Mouse (Mus musculus) forebrain, embryonic 16.5 days (tissue): ENCODE results near the gene Fgf7. TPM values are rescaled to one million over a fixed set of nuclear protein-coding genes. Genes with fewer than 3 reads are reported as not detected.

Experiments used
- ATAC-seq: fragments of 200-750 bp; cut with Nextera tagmentation; 2 replicates; pipeline ENCODE4 v1.8.0; 2017; ENCODE audit warnings: mild to moderate bottlenecking, moderate library complexity
- H3K27ac ChIP-seq: fragments of 300-500 bp; sonication (generic); 2 replicates; pipeline ENCODE4 v1.5.1; 2014; ENCODE audit warnings: low read length, control low read depth
- H3K27me3 ChIP-seq: fragments of 300-500 bp; sonication (generic); replicated peaks from 2 replicates; pipeline ENCODE4 v1.6.1; 2014; ENCODE audit warnings: low read length; ENCODE audit not compliant: control insufficient read depth, insufficient read depth
- H3K36me3 ChIP-seq: fragments of 300-500 bp; sonication (generic); 2 replicates; pipeline ENCODE4 v1.6.1; 2014; ENCODE audit not compliant: control insufficient read depth, insufficient read depth
- H3K4me1 ChIP-seq: fragments of 300-500 bp; sonication (generic); replicated peaks from 2 replicates; pipeline ENCODE4 v1.6.1; 2014; ENCODE audit warnings: low read length; ENCODE audit not compliant: control insufficient read depth, insufficient read depth
- H3K4me2 ChIP-seq: fragments of 300-500 bp; sonication (generic); 2 replicates; pipeline ENCODE4 v1.6.1; 2014; ENCODE audit warnings: mild to moderate bottlenecking, low read length, control low read depth
- H3K4me3 ChIP-seq: fragments of 300-500 bp; sonication (generic); replicated peaks from 2 replicates; pipeline ENCODE4 v1.5.1; 2014; ENCODE audit warnings: mild to moderate bottlenecking, low read length, control low read depth
- H3K9ac ChIP-seq: fragments of 300-500 bp; sonication (generic); replicated peaks from 2 replicates; pipeline ENCODE4 v1.6.1; 2014; ENCODE audit warnings: low read depth, low read length, control low read depth
- H3K9me3 ChIP-seq: fragments of 300-500 bp; sonication (generic); 2 replicates; pipeline ENCODE4 v1.6.1; 2016; ENCODE audit warnings: low read length; ENCODE audit not compliant: control insufficient read depth
- WGBS: fragments of 180-500 bp; shearing (Covaris S2); extraction: QIAGEN DNeasy Blood & Tissue Kit; methylation state at CpG from one replicate; pipeline ENCODE4 v1.1.7; 2014; 5-methylcytosine and 5-hydroxymethylcytosine counted together
- polyA plus RNA-seq: library from polyadenylated mRNA; unstranded; fragments of >200 nt; fragmentation: Nextera tagmentation; extraction: Ambion mirVana; gene quantifications from 2 replicates; pipeline ENCODE4 v1.2.1, GENCODE M21; 2015

Fgf7 gene
- polyA plus RNA-seq, 1 experiment from 2014 or later = 0.77 TPM

GRCm38 (mm10) chr2:126053657-126054056, 19.2 kb downstream of the Fgf7 start:
- no peaks in the 10 kb centered on the region for H3K9me3 ChIP-seq
- H3K4me3 ChIP-seq = no peak overlapping the region
- H3K36me3 ChIP-seq = no peaks in the 10 kb centered on the region
- WGBS = 77% methylated on average over 5 of the region's 5 CpGs
- no peak for ATAC-seq
- H3K4me1 ChIP-seq = no peaks in the 10 kb centered on the region
- H3K4me2 ChIP-seq = no peak overlapping the region
- no peaks in the 10 kb centered on the region for H3K27me3 ChIP-seq
- no peak overlapping the region for H3K27ac ChIP-seq
- no peak overlapping the region for H3K9ac ChIP-seq

- H3K4me1 ChIP-seq = peaks cover 7% of the 10 kb centered on the region
- no peak overlapping the region for H3K4me3 ChIP-seq
- H3K27ac ChIP-seq = no peak overlapping the region
- H3K36me3 ChIP-seq = no peaks in the 10 kb centered on the region
- no peaks in the 10 kb centered on the region for H3K9me3 ChIP-seq
- H3K4me2 ChIP-seq = no peak overlapping the region
- no peaks in the 10 kb centered on the region for H3K27me3 ChIP-seq
- WGBS = 19% methylated on average over 4 of the region's 4 CpGs
- peak; percentile 57; the same call in 1 of the 2 replicates for ATAC-seq
- no peak overlapping the region for H3K9ac ChIP-seq
Measured at GRCm38 (mm10) chr2:126060595-126060994, 26.1 kb downstream of the Fgf7 start.

- no peaks in the 10 kb centered on the region for H3K9me3 ChIP-seq
- no peaks in the 10 kb centered on the region for H3K36me3 ChIP-seq
- H3K27me3 ChIP-seq = no peaks in the 10 kb centered on the region
- 32% methylated on average over 17 of the region's 17 CpGs for WGBS
- H3K4me2 ChIP-seq = peak overlapping the region; percentile 32
- H3K4me3 ChIP-seq = no peak overlapping the region
- H3K27ac ChIP-seq = no peak overlapping the region
- H3K4me1 ChIP-seq = peaks cover 7% of the 10 kb centered on the region
- peak; percentile 75 for ATAC-seq
- H3K9ac ChIP-seq = no peak overlapping the region
Measured at GRCm38 (mm10) chr2:126061037-126061773, 26.7 kb downstream of the Fgf7 start.

GRCm38 (mm10) chr2:126062876-126063275, 28.4 kb downstream of the Fgf7 start:
- Histone ChIP-seq H3K9ac (no peak overlapping the region), H3K27me3 (no peaks in the 10 kb centered on the region), H3K4me3 (no peak overlapping the region), H3K27ac (no peak overlapping the region), H3K9me3 (no peaks in the 10 kb centered on the region), H3K36me3 (no peaks in the 10 kb centered on the region), H3K4me1 (peaks cover 7% of the 10 kb centered on the region), H3K4me2 (no peak overlapping the region)
- no peak for ATAC-seq
- 74% methylated on average over 7 of the region's 7 CpGs for WGBS

GRCm38 (mm10) chr2:126064814-126065213, 30.4 kb downstream of the Fgf7 start:
- H3K9ac ChIP-seq = no peak overlapping the region
- no peaks in the 10 kb centered on the region for H3K9me3 ChIP-seq
- H3K27ac ChIP-seq = no peak overlapping the region
- H3K27me3 ChIP-seq = no peaks in the 10 kb centered on the region
- no peak for ATAC-seq
- WGBS = 48% methylated on average over 2 of the region's 2 CpGs
- no peaks in the 10 kb centered on the region for H3K36me3 ChIP-seq
- no peak overlapping the region for H3K4me2 ChIP-seq
- no peak overlapping the region for H3K4me3 ChIP-seq
- peaks cover 7% of the 10 kb centered on the region for H3K4me1 ChIP-seq

- Histone ChIP-seq H3K27ac (no peak overlapping the region), H3K9me3 (no peaks in the 10 kb centered on the region), H3K4me2 (no peak overlapping the region), H3K36me3 (no peaks in the 10 kb centered on the region), H3K4me3 (no peak overlapping the region), H3K4me1 (peaks cover 7% of the 10 kb centered on the region), H3K27me3 (no peaks in the 10 kb centered on the region), H3K9ac (no peak overlapping the region)
- 93% methylated on average over 3 of the region's 3 CpGs for WGBS
- ATAC-seq = no peak
Measured at GRCm38 (mm10) chr2:126065303-126065856, 30.9 kb downstream of the Fgf7 start.

GRCm38 (mm10) chr2:126069740-126070139, 35.3 kb downstream of the Fgf7 start:
- H3K4me2 ChIP-seq = no peak overlapping the region
- no peaks in the 10 kb centered on the region for H3K9me3 ChIP-seq
- WGBS = 89% methylated on average over 1 of the region's 1 CpGs
- no peak for ATAC-seq
- no peak overlapping the region for H3K9ac ChIP-seq
- no peaks in the 10 kb centered on the region for H3K4me1 ChIP-seq
- no peak overlapping the region for H3K4me3 ChIP-seq
- H3K27me3 ChIP-seq = no peaks in the 10 kb centered on the region
- H3K36me3 ChIP-seq = no peaks in the 10 kb centered on the region
- no peak overlapping the region for H3K27ac ChIP-seq

GRCm38 (mm10) chr2:126073744-126074143, 39.3 kb downstream of the Fgf7 start:
- no peak overlapping the region for H3K27ac ChIP-seq
- no peaks in the 10 kb centered on the region for H3K9me3 ChIP-seq
- ATAC-seq = no peak
- H3K4me3 ChIP-seq = no peak overlapping the region
- no peak overlapping the region for H3K4me2 ChIP-seq
- no peaks in the 10 kb centered on the region for H3K27me3 ChIP-seq
- H3K36me3 ChIP-seq = no peaks in the 10 kb centered on the region
- 89% methylated on average over 4 of the region's 4 CpGs for WGBS
- H3K4me1 ChIP-seq = no peaks in the 10 kb centered on the region
- no peak overlapping the region for H3K9ac ChIP-seq

GRCm38 (mm10) chr2:126076506-126076905, 42.0 kb downstream of the Fgf7 start:
- H3K27me3 ChIP-seq = no peaks in the 10 kb centered on the region
- 97% methylated on average over 6 of the region's 6 CpGs for WGBS
- no peak overlapping the region for H3K27ac ChIP-seq
- ATAC-seq = no peak
- no peaks in the 10 kb centered on the region for H3K9me3 ChIP-seq
- H3K9ac ChIP-seq = no peak overlapping the region
- H3K36me3 ChIP-seq = no peaks in the 10 kb centered on the region
- no peak overlapping the region for H3K4me2 ChIP-seq
- H3K4me1 ChIP-seq = no peaks in the 10 kb centered on the region
- H3K4me3 ChIP-seq = no peak overlapping the region
